Mouse (Mus musculus): ENCODE measurements around the gene Zfyve28. TPM values are rescaled to one million over a fixed set of nuclear protein-coding genes. Genes with fewer than 3 reads are reported as not detected.

Zfyve28 gene
- polyA plus RNA-seq, 1 experiment from 2014 or later: 0.07 TPM

DNA sequence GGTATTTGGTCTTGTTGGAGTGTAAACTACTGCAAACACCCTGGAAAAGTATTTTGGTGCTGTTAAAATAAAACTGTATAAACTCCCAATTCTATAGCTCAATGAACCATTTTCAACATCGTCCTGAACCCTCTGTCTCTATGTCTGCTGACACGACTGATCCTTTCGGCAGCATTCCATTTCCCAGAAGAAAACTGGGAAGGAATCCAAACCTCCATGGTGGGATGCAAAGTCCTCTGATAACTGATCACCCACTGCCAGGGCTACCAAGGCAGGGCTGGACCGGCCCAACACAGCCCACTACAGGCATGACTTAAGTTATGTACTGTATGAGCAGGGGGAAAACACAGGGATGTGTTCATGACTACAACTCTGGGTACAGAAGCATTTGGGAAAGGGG is 86.2 kb downstream of the Zfyve28 start:
- no peak for ATAC-seq (ENCODE audit: extremely low read depth, insufficient number of reproducible peaks, low FRiP score, low TSS enrichment)
- 40% methylated on average over 4 of the region's 4 CpGs for WGBS

DNA sequence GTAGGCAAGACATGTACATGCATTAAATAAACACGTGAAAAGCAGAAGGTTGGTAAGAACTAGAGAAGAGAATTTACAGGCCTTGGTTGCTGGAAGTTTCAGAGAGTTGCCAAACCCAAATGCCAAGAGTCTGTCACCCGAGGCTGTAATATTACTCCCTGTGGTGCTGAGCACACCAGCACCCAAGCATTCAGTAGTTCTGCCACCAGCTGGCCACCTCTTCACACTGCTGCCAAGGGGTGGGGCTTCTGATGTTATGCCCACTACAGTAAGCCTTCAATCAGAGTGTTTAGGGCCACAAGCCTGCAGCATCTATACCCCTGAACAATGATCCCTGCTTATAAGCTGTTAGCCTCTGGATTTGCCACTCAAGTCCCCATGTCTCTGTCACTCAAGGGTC is 86.9 kb downstream of the Zfyve28 start:
- 50% methylated on average over 2 of the region's 2 CpGs for WGBS
- peaks cover 26% of the 10 kb centered on the region for H3K4me1 ChIP-seq
- no peak overlapping the region for H3K4me2 ChIP-seq
- ATAC-seq (ENCODE audit: extremely low read depth, insufficient number of reproducible peaks, low FRiP score, low TSS enrichment): peak; percentile 10; the same call in 1 of the 2 replicates
- no peaks in the 10 kb centered on the region for H3K9me3 ChIP-seq
- no peak overlapping the region for H3K4me3 ChIP-seq
- no peak overlapping the region for H3K27ac ChIP-seq (replicated peaks)
- no peaks in the 10 kb centered on the region for H3K27me3 ChIP-seq (replicated peaks)
- no peaks in the 10 kb centered on the region for H3K36me3 ChIP-seq
- no peak overlapping the region for H3K9ac ChIP-seq

More for the DNA sequence above, 86.2 kb downstream of the Zfyve28 start:
- H3K9me3 ChIP-seq: no peaks in the 10 kb centered on the region
- H3K27me3 ChIP-seq (replicated peaks): no peaks in the 10 kb centered on the region
- H3K27ac ChIP-seq (replicated peaks): 0 out of 2 replicates have a peak overlapping the region, but pooled peaks have one; percentile 6
- peaks cover 28% of the 10 kb centered on the region for H3K4me1 ChIP-seq
- H3K9ac ChIP-seq: no peak overlapping the region
- no peak overlapping the region for H3K4me2 ChIP-seq
- H3K4me3 ChIP-seq: no peak overlapping the region
- no peaks in the 10 kb centered on the region for H3K36me3 ChIP-seq

DNA sequence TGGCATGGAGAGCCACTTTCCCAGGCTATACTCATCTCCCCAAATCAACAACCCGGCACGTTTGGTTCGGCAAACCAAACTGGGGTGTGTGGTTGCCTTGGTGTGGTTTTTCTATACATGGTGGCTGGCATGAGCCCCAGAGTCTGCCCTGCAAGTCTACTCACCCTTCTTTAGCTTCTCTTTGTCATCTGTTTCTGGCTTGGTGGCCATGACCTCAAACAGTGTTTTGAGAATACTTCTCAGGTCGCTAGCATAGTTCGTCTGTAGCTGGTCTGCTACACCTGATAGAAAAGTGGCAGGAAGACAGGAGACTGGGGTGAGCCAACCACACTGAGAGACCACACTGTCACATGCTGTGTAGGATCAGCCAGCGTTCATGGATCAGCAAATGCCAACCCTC is 89.6 kb downstream of the Zfyve28 start:
- Histone ChIP-seq H3K9ac (no peak overlapping the region), H3K9me3 (no peaks in the 10 kb centered on the region), H3K27me3 (replicated peaks) (no peaks in the 10 kb centered on the region), H3K36me3 (no peaks in the 10 kb centered on the region), H3K4me2 (no peak overlapping the region), H3K4me1 (peaks cover 17% of the 10 kb centered on the region), H3K27ac (replicated peaks) (no peak overlapping the region), H3K4me3 (no peak overlapping the region)
- WGBS: 80% methylated on average over 6 of the region's 6 CpGs
- no peak for ATAC-seq (ENCODE audit: extremely low read depth, insufficient number of reproducible peaks, low FRiP score, low TSS enrichment)

DNA sequence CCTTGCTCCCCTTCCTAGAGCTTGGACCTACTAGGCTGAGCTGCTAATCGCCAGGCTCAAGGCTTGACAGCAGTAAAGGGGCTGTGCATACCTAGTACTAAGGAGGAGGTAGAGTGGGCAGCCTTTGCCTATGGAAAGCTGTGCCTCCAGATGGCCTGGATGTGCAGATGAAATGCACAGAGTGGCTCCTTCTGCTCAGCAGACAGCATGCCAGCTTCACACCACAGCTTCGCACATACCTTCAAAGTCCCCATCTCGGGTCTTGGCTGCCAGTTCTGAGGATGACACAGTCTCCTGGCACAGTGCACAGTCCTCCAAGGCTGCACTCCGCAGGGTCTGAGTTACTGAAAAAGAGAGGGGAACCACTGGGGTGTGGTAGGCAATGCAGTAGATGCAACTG is 91.0 kb downstream of the Zfyve28 start:
- 69% methylated on average over 4 of the region's 4 CpGs for WGBS
- H3K27me3 ChIP-seq (replicated peaks): no peaks in the 10 kb centered on the region
- H3K4me2 ChIP-seq: no peak overlapping the region
- H3K9ac ChIP-seq: no peak overlapping the region
- no peaks in the 10 kb centered on the region for H3K36me3 ChIP-seq
- ATAC-seq (ENCODE audit: extremely low read depth, insufficient number of reproducible peaks, low FRiP score, low TSS enrichment): no peak
- H3K9me3 ChIP-seq: no peaks in the 10 kb centered on the region
- H3K4me1 ChIP-seq: peaks cover 15% of the 10 kb centered on the region
- no peak overlapping the region for H3K4me3 ChIP-seq
- H3K27ac ChIP-seq (replicated peaks): no peak overlapping the region

GRCm38 (mm10) chr5:34196423-34196822 is 91.8 kb downstream of the Zfyve28 start:
- H3K4me3 ChIP-seq: no peak overlapping the region
- WGBS: 74% methylated on average over 7 of the region's 7 CpGs
- H3K9ac ChIP-seq: no peak overlapping the region
- H3K9me3 ChIP-seq: no peaks in the 10 kb centered on the region
- H3K36me3 ChIP-seq: no peaks in the 10 kb centered on the region
- no peak for ATAC-seq (ENCODE audit: extremely low read depth, insufficient number of reproducible peaks, low FRiP score, low TSS enrichment)
- H3K4me2 ChIP-seq: no peak overlapping the region
- H3K27me3 ChIP-seq (replicated peaks): no peaks in the 10 kb centered on the region
- peaks cover 10% of the 10 kb centered on the region for H3K4me1 ChIP-seq
- H3K27ac ChIP-seq (replicated peaks): no peak overlapping the region

DNA sequence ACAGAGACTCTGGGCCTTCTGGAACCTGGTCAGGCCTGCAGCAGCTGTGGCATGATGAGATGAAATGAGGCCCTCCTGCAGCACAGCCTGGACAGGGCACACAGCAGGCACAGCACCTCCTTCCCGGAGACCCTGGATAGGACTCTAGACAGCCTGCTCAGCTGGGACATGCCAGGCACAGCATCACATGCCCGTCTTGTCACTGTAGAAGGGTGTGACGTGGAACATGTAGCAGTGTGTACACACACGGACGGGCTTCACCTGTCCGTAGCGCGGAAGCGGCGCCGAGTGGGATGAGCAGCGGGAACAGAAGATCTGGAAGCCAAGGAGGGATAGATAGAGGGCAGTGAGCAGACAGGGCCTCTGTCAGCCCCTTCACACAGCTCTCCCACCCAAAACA is 92.5 kb downstream of the Zfyve28 start:
- H3K9me3 ChIP-seq: no peaks in the 10 kb centered on the region
- no peaks in the 10 kb centered on the region for H3K36me3 ChIP-seq
- ATAC-seq (ENCODE audit: extremely low read depth, insufficient number of reproducible peaks, low FRiP score, low TSS enrichment): no peak
- H3K9ac ChIP-seq: no peak overlapping the region
- H3K4me3 ChIP-seq: no peak overlapping the region
- no peak overlapping the region for H3K4me2 ChIP-seq
- no peak overlapping the region for H3K27ac ChIP-seq (replicated peaks)
- WGBS: 88% methylated on average over 12 of the region's 12 CpGs
- H3K4me1 ChIP-seq: peaks cover 10% of the 10 kb centered on the region
- no peaks in the 10 kb centered on the region for H3K27me3 ChIP-seq (replicated peaks)

GRCm38 (mm10) chr5:34194975-34195662 is 93.1 kb downstream of the Zfyve28 start:
- Histone ChIP-seq H3K4me2 (no peak overlapping the region), H3K4me1 (peaks cover 11% of the 10 kb centered on the region), H3K36me3 (no peaks in the 10 kb centered on the region), H3K9me3 (no peaks in the 10 kb centered on the region), H3K27me3 (replicated peaks) (no peaks in the 10 kb centered on the region), H3K4me3 (no peak overlapping the region), H3K9ac (no peak overlapping the region), H3K27ac (replicated peaks) (no peak overlapping the region)
- WGBS: 58% methylated on average over 6 of the region's 6 CpGs
- no peak for ATAC-seq (ENCODE audit: extremely low read depth, insufficient number of reproducible peaks, low FRiP score, low TSS enrichment)

DNA sequence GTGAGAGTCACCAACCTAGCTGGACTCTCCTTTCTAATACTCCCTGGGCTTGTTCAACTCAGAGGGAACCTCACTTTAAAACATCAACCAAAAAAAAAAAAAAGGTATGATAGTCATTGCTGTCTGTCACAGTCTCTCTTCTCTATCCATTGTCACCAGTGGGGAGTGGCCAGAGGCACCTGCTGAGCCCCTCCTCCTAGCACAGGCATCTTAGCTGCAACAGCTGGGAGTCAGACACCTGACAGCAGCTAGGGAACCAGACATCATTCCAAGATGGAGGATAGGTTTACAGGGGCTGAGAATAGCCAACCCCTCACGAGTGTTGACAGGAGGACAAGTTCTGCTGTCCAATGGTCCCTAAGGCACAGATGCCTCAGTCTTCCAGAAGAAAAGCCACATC is 93.8 kb downstream of the Zfyve28 start:
- no peak overlapping the region for H3K9ac ChIP-seq
- H3K27ac ChIP-seq (replicated peaks): no peak overlapping the region
- no peak overlapping the region for H3K4me2 ChIP-seq
- WGBS: 48% methylated on average over 1 of the region's 1 CpGs
- peaks cover 14% of the 10 kb centered on the region for H3K4me1 ChIP-seq
- H3K9me3 ChIP-seq: no peaks in the 10 kb centered on the region
- H3K4me3 ChIP-seq: no peak overlapping the region
- no peaks in the 10 kb centered on the region for H3K36me3 ChIP-seq
- no peaks in the 10 kb centered on the region for H3K27me3 ChIP-seq (replicated peaks)
- ATAC-seq (ENCODE audit: extremely low read depth, insufficient number of reproducible peaks, low FRiP score, low TSS enrichment): no peak

GRCm38 (mm10) chr5:34191843-34192242 is 96.4 kb downstream of the Zfyve28 start:
- no peak overlapping the region for H3K9ac ChIP-seq

GRCm38 (mm10) chr5:34191021-34191420 is 97.2 kb downstream of the Zfyve28 start:
- no peaks in the 10 kb centered on the region for H3K36me3 ChIP-seq
- H3K9me3 ChIP-seq: no peaks in the 10 kb centered on the region
- no peak overlapping the region for H3K4me3 ChIP-seq
- ATAC-seq (ENCODE audit: extremely low read depth, insufficient number of reproducible peaks, low FRiP score, low TSS enrichment): no peak
- no peak overlapping the region for H3K27ac ChIP-seq (replicated peaks)
- H3K4me1 ChIP-seq: peaks cover 34% of the 10 kb centered on the region
- H3K27me3 ChIP-seq (replicated peaks): no peaks in the 10 kb centered on the region
- no peak overlapping the region for H3K9ac ChIP-seq
- no peak overlapping the region for H3K4me2 ChIP-seq
- 51% methylated on average over 4 of the region's 4 CpGs for WGBS

More at GRCm38 (mm10) chr5:34191843-34192242, 96.4 kb downstream of the Zfyve28 start:
- H3K4me2 ChIP-seq: no peak overlapping the region
- H3K36me3 ChIP-seq: no peaks in the 10 kb centered on the region
- 73% methylated on average over 4 of the region's 4 CpGs for WGBS
- H3K4me1 ChIP-seq: peaks cover 26% of the 10 kb centered on the region
- H3K4me3 ChIP-seq: no peak overlapping the region
- H3K9me3 ChIP-seq: no peaks in the 10 kb centered on the region
- ATAC-seq (ENCODE audit: extremely low read depth, insufficient number of reproducible peaks, low FRiP score, low TSS enrichment): no peak
- H3K27ac ChIP-seq (replicated peaks): no peak overlapping the region
- no peaks in the 10 kb centered on the region for H3K27me3 ChIP-seq (replicated peaks)

- Histone ChIP-seq H3K27me3 (replicated peaks) (no peaks in the 10 kb centered on the region), H3K27ac (replicated peaks) (no peak overlapping the region), H3K9me3 (no peaks in the 10 kb centered on the region), H3K4me1 (peaks cover 49% of the 10 kb centered on the region), H3K36me3 (no peaks in the 10 kb centered on the region), H3K4me3 (no peak overlapping the region), H3K9ac (no peak overlapping the region), H3K4me2 (no peak overlapping the region)
- no peak for ATAC-seq (ENCODE audit: extremely low read depth, insufficient number of reproducible peaks, low FRiP score, low TSS enrichment)
- WGBS: 39% methylated on average over 1 of the region's 1 CpGs
Observed at GRCm38 (mm10) chr5:34189521-34189920, 98.7 kb downstream of the Zfyve28 start.

GRCm38 (mm10) chr5:34188856-34189255 is 99.4 kb downstream of the Zfyve28 start:
- H3K4me1 ChIP-seq: peaks cover 56% of the 10 kb centered on the region
- H3K36me3 ChIP-seq: no peaks in the 10 kb centered on the region
- H3K9ac ChIP-seq: peak overlapping the region; percentile 88
- ATAC-seq (ENCODE audit: extremely low read depth, insufficient number of reproducible peaks, low FRiP score, low TSS enrichment): no peak
- peak overlapping the region; percentile 93 for H3K4me2 ChIP-seq
- 68% methylated on average over 2 of the region's 2 CpGs for WGBS
- H3K27me3 ChIP-seq (replicated peaks): no peaks in the 10 kb centered on the region
- no peaks in the 10 kb centered on the region for H3K9me3 ChIP-seq
- H3K4me3 ChIP-seq: peak overlapping the region; percentile 96; the same call in 1 of the 2 replicates
- H3K27ac ChIP-seq (replicated peaks): peak overlapping the region; percentile 91

Data from heart, embryonic 13.5 days (tissue).